Mouse (Mus musculus): Measurements from ENCODE around the gene Rhod. TPM values are rescaled to one million over a fixed set of nuclear protein-coding genes. Genes with fewer than 3 reads are reported as not detected.
A peak's percentile ranks its signal among the peaks of the same experiment; 100 is the strongest.
"Not testable (repeated sequence)": the region's sequence is repeated elsewhere in the genome, so short reads cannot be mapped to it uniquely, and the experiment has no call there.

Rhod gene
- polyA plus RNA-seq, 1 experiment from 2014 or later, result 39.2 TPM

GRCm38 (mm10) chr19:4474739-4475138 is 35.5 kb upstream of the Rhod start:
- no peaks in the 10 kb centered on the region for H3K36me3 ChIP-seq
- ATAC-seq (ENCODE audit: insufficient number of reproducible peaks, insufficient read depth, low FRiP score, low TSS enrichment, low read depth), result no peak
- WGBS, result 54% methylated on average over 3 of the region's 3 CpGs

GRCm38 (mm10) chr19:4473549-4473948 is 34.3 kb upstream of the Rhod start:
- Histone ChIP-seq H3K27me3 (peaks cover 34% of the 10 kb centered on the region), H3K9me3 (no peaks in the 10 kb centered on the region), H3K36me3 (no peaks in the 10 kb centered on the region), H3K4me3 (no peak overlapping the region), H3K9ac (no peak overlapping the region), H3K4me1 (peaks cover 13% of the 10 kb centered on the region), H3K27ac (no peak overlapping the region), H3K4me2 (no peak overlapping the region)
- no peak for ATAC-seq (ENCODE audit: insufficient number of reproducible peaks, insufficient read depth, low FRiP score, low TSS enrichment, low read depth)
- WGBS, result 85% methylated on average over 5 of the region's 5 CpGs

More at GRCm38 (mm10) chr19:4474739-4475138, 35.5 kb upstream of the Rhod start:
- Histone ChIP-seq H3K27me3 (peaks cover 34% of the 10 kb centered on the region), H3K9me3 (no peaks in the 10 kb centered on the region), H3K4me2 (no peak overlapping the region), H3K27ac (no peak overlapping the region), H3K9ac (no peak overlapping the region), H3K4me3 (no peak overlapping the region), H3K4me1 (peaks cover 13% of the 10 kb centered on the region)

- WGBS, result 30% methylated on average over 5 of the region's 5 CpGs
- H3K9me3 ChIP-seq, result no peaks in the 10 kb centered on the region
- no peak overlapping the region for H3K4me2 ChIP-seq
- H3K4me1 ChIP-seq, result peaks cover 5% of the 10 kb centered on the region; the same call in 1 of the 2 replicates
- H3K27ac ChIP-seq, result no peak overlapping the region
- H3K36me3 ChIP-seq, result no peaks in the 10 kb centered on the region
- H3K27me3 ChIP-seq, result no peaks in the 10 kb centered on the region
- no peak for ATAC-seq (ENCODE audit: insufficient number of reproducible peaks, insufficient read depth, low FRiP score, low TSS enrichment, low read depth)
- no peak overlapping the region for H3K4me3 ChIP-seq
- H3K9ac ChIP-seq, result no peak overlapping the region
Measured at GRCm38 (mm10) chr19:4468363-4468762, 29.1 kb upstream of the Rhod start.

- H3K9me3 ChIP-seq, result no peaks in the 10 kb centered on the region
- WGBS, result 88% methylated on average over 4 of the region's 4 CpGs
- no peaks in the 10 kb centered on the region for H3K27me3 ChIP-seq
- no peak overlapping the region for H3K4me2 ChIP-seq
- ATAC-seq (ENCODE audit: insufficient number of reproducible peaks, insufficient read depth, low FRiP score, low TSS enrichment, low read depth), result no peak
- no peak overlapping the region for H3K4me3 ChIP-seq
- H3K27ac ChIP-seq, result no peak overlapping the region
- no peaks in the 10 kb centered on the region for H3K36me3 ChIP-seq
- no peak overlapping the region for H3K9ac ChIP-seq
- H3K4me1 ChIP-seq, result no peaks in the 10 kb centered on the region
Measured at GRCm38 (mm10) chr19:4464666-4465065, 25.4 kb upstream of the Rhod start.

- H3K27me3 ChIP-seq, result no peaks in the 10 kb centered on the region
- ATAC-seq (ENCODE audit: insufficient number of reproducible peaks, insufficient read depth, low FRiP score, low TSS enrichment, low read depth), result no peak
- H3K27ac ChIP-seq, result no peak overlapping the region
- H3K9ac ChIP-seq, result no peak overlapping the region
- no peaks in the 10 kb centered on the region for H3K9me3 ChIP-seq
- 82% methylated on average over 8 of the region's 8 CpGs for WGBS
- H3K4me1 ChIP-seq, result no peaks in the 10 kb centered on the region
- H3K4me3 ChIP-seq, result no peak overlapping the region
- no peaks in the 10 kb centered on the region for H3K36me3 ChIP-seq
- H3K4me2 ChIP-seq, result no peak overlapping the region
Measured at GRCm38 (mm10) chr19:4461981-4462380, 22.7 kb upstream of the Rhod start.

GRCm38 (mm10) chr19:4456227-4456626 is 17.0 kb upstream of the Rhod start:
- no peaks in the 10 kb centered on the region for H3K27me3 ChIP-seq
- peaks cover 22% of the 10 kb centered on the region for H3K4me1 ChIP-seq
- no peak for ATAC-seq (ENCODE audit: insufficient number of reproducible peaks, insufficient read depth, low FRiP score, low TSS enrichment, low read depth)
- H3K4me2 ChIP-seq, result no peak overlapping the region
- WGBS, result 16% methylated on average over 11 of the region's 11 CpGs
- no peaks in the 10 kb centered on the region for H3K36me3 ChIP-seq
- H3K9me3 ChIP-seq, result no peaks in the 10 kb centered on the region
- no peak overlapping the region for H3K4me3 ChIP-seq
- no peak overlapping the region for H3K9ac ChIP-seq
- H3K27ac ChIP-seq, result no peak overlapping the region

- H3K9ac ChIP-seq, result no peak overlapping the region
- H3K4me2 ChIP-seq, result no peak overlapping the region
- no peaks in the 10 kb centered on the region for H3K9me3 ChIP-seq
- no peak overlapping the region for H3K27ac ChIP-seq
- H3K4me1 ChIP-seq, result peaks cover 22% of the 10 kb centered on the region
- H3K4me3 ChIP-seq, result no peak overlapping the region
- no peaks in the 10 kb centered on the region for H3K27me3 ChIP-seq
- 75% methylated on average over 15 of the region's 15 CpGs for WGBS
- ATAC-seq (ENCODE audit: insufficient number of reproducible peaks, insufficient read depth, low FRiP score, low TSS enrichment, low read depth), result no peak
- H3K36me3 ChIP-seq, result no peaks in the 10 kb centered on the region
Measured at GRCm38 (mm10) chr19:4455071-4455800, 16.0 kb upstream of the Rhod start.

GRCm38 (mm10) chr19:4454040-4454439 is 14.8 kb upstream of the Rhod start:
- not testable (repeated sequence) for H3K9ac ChIP-seq; ATAC-seq (ENCODE audit: insufficient number of reproducible peaks, insufficient read depth, low FRiP score, low TSS enrichment, low read depth); H3K27me3 ChIP-seq; H3K27ac ChIP-seq; H3K4me3 ChIP-seq; H3K4me2 ChIP-seq; H3K36me3 ChIP-seq; H3K9me3 ChIP-seq
- H3K4me1 ChIP-seq, result peaks cover 22% of the 10 kb centered on the region
- 13% methylated on average over 1 of the region's 1 CpGs for WGBS

- WGBS, result 33% methylated on average over 4 of the region's 4 CpGs
- ATAC-seq (ENCODE audit: insufficient number of reproducible peaks, insufficient read depth, low FRiP score, low TSS enrichment, low read depth), result no peak
Measured at GRCm38 (mm10) chr19:4452525-4452924, 13.3 kb upstream of the Rhod start.

GRCm38 (mm10) chr19:4451965-4452364 is 12.7 kb upstream of the Rhod start:
- 17% methylated on average over 5 of the region's 5 CpGs for WGBS
- Histone ChIP-seq H3K4me3 (no peak overlapping the region), H3K36me3 (no peaks in the 10 kb centered on the region), H3K27me3 (no peaks in the 10 kb centered on the region), H3K27ac (no peak overlapping the region), H3K9ac (no peak overlapping the region), H3K4me2 (no peak overlapping the region), H3K9me3 (no peaks in the 10 kb centered on the region), H3K4me1 (peaks cover 22% of the 10 kb centered on the region)
- 0 out of 2 replicates have a peak, but pooled peaks have one; percentile 34 for ATAC-seq (ENCODE audit: insufficient number of reproducible peaks, insufficient read depth, low FRiP score, low TSS enrichment, low read depth)

More at GRCm38 (mm10) chr19:4452525-4452924, 13.3 kb upstream of the Rhod start:
- Histone ChIP-seq H3K9ac (no peak overlapping the region), H3K36me3 (no peaks in the 10 kb centered on the region), H3K4me1 (peaks cover 22% of the 10 kb centered on the region), H3K27ac (no peak overlapping the region), H3K9me3 (no peaks in the 10 kb centered on the region), H3K4me2 (no peak overlapping the region), H3K4me3 (no peak overlapping the region), H3K27me3 (no peaks in the 10 kb centered on the region)

- Histone ChIP-seq H3K9ac (no peak overlapping the region), H3K4me2 (no peak overlapping the region), H3K36me3 (no peaks in the 10 kb centered on the region), H3K4me1 (peaks cover 15% of the 10 kb centered on the region), H3K9me3 (no peaks in the 10 kb centered on the region), H3K4me3 (no peak overlapping the region), H3K27me3 (no peaks in the 10 kb centered on the region), H3K27ac (no peak overlapping the region)
- 57% methylated on average over 8 of the region's 8 CpGs for WGBS
- ATAC-seq (ENCODE audit: insufficient number of reproducible peaks, insufficient read depth, low FRiP score, low TSS enrichment, low read depth), result no peak
Measured at GRCm38 (mm10) chr19:4451098-4451497, 11.9 kb upstream of the Rhod start.

- H3K4me1 ChIP-seq, result peaks cover 15% of the 10 kb centered on the region
- H3K4me3 ChIP-seq, result no peak overlapping the region
- no peak for ATAC-seq (ENCODE audit: insufficient number of reproducible peaks, insufficient read depth, low FRiP score, low TSS enrichment, low read depth)
- no peaks in the 10 kb centered on the region for H3K36me3 ChIP-seq
- H3K9me3 ChIP-seq, result no peaks in the 10 kb centered on the region
- WGBS, result 68% methylated on average over 5 of the region's 5 CpGs
- H3K27ac ChIP-seq, result no peak overlapping the region
- H3K9ac ChIP-seq, result no peak overlapping the region
- no peaks in the 10 kb centered on the region for H3K27me3 ChIP-seq
- no peak overlapping the region for H3K4me2 ChIP-seq
Measured at GRCm38 (mm10) chr19:4450666-4451065, 11.4 kb upstream of the Rhod start.
